Mouse (Mus musculus): ENCODE measurements at regions not wholly inside any gene's neighbourhood (a gene's known extent, or its start where the extent isn't known, plus 50 kb on each side); places are given as distances from the start of the nearest gene placed in this dataset.

DNA sequence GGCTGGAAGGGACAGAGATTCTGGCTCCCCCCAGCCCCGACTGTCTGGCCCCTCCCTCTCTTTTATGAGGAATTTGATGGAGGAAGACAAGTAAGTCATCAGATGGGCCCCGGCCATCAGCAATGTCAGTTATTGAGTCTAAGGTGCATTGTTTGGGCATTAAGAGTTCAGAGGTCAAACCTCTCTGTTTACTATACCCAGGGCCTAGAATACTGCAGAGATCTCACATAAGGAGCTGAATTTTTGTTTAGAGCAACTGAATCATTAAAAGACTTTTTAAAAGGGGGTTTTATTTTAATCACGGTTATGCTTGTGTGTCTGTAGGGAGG lies 353.1 kb upstream of the Jarid2 start:
- no peak for ATAC-seq (ENCODE audit: poor library complexity, severe bottlenecking)

DNA sequence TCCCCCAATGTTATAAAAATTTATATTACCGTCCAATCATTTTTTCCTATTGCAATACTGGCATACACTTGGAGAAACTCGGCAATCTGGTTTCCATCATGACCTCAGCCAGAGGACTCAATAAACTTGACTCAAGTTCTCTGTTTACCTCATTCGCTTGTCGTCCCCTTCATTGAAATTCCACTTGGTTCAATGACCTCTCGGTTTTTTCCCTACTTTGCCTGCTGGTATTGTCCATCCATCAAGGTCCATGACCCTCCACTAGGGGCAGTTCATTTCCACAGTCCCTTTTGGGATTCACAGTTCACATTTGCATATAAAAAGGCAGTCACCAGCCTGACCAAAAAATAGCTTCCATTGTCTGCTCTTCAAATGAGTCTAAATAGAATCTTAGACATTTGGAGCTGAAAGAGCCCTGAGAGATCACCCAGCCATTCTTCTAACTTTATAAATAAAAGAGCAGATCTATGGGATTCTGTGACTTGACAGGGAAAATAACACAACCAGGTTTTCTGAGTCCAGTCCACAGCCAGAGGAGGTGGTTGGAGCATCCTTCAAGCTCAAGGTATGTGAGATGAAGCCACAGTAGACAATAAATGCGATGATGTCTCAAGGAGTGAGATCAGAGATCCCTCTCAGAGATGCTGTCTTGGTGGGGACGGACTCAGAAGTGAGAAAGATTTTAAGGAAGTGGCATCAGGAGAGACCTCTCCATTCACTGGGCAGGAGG lies 347.4 kb upstream of the Jarid2 start:
- no peak for ATAC-seq (ENCODE audit: poor library complexity, severe bottlenecking)

DNA sequence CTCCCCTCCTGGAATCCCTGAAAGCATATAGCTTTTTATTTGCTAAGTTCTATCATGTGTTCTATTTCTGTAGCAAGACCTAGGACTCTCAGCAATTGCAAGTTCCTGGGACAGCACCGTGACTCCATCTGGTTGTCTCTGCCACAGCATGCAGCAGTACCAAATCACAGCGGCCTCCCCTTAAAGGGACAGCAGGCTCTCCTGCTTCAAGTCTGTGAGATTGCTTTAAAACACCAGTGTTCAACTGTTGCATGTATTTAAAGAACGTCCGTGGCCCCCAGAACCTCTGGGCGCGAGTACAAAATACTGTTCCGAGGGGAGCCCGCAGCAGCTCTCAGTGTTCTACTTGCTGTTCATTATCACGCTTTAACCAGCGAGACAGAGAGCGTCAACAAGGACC lies 346.0 kb upstream of the Jarid2 start:
- no peak for ATAC-seq (ENCODE audit: poor library complexity, severe bottlenecking)

DNA sequence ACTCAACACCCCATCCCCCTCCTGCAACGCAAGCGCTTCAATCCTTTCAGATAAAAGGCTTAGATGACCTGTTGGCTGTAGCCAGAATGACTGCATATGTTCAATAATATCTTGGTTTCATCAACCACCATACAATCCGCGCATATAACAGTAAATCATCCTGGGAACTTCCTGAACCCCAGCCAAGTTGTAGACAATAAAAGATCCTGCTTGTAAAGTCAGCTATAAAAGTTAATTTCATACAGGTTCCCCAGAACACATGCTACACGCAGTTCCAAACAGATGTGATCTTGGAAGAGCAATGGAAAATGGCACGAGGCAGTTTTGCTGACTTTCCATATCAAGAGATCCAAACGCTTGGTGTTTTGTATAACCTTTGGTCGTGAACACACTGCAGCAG lies 342.5 kb upstream of the Jarid2 start:
- ATAC-seq (ENCODE audit: poor library complexity, severe bottlenecking): no peak

DNA sequence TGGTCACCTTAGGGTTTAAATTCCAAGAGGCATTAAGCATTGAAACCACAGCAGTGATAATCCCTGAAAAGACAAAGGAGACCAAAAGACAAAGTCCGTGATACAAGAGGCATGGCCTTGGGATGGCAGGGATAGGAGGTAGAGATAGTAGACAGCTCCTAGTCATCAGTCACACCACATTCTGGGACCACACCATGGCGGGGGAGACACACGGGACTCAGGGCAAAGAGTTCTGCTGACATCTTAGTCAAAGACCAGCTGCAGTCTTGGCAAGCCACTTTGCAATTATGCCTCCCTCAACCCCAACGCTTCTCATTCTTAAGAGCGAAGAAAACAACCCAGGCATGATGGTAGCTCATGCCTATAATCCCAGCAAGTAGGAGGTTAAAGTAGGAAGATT lies 339.6 kb upstream of the Jarid2 start:
- no peak for ATAC-seq (ENCODE audit: poor library complexity, severe bottlenecking)

DNA sequence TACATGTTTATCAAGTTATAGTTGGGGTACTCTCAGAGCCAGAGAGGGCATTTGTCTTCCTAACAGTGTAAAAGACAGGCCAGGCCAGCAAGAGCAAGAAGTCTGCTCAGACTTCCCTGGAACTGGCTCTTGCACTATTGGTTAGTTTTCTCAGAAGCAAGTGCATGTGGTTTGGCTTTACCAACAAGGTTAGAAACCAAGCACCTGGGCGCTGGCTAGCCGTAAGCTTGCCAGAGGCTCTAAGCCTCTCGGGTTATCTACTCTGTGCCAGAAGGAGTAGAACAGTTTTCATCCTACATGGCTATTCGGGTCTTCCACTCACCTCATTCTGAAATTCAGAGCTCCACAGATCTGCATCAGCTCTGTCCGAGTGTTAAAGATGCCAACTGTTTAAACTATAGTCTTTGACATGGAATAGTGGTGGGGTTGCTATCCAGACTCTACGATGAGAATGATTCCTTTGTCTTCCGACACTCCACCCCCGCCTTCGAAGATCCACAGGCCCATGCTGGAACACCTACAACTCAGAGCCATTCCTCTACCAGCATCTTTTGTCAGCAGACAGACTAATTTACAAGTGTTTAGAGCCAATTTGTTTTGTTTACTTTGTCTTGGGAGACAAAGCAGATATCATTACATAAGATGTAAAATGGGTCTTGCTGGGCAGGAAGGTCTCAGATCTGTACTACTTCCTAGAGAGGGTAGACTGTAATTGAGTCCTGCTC lies 338.4 kb upstream of the Jarid2 start:
- no peak for ATAC-seq (ENCODE audit: poor library complexity, severe bottlenecking)

DNA sequence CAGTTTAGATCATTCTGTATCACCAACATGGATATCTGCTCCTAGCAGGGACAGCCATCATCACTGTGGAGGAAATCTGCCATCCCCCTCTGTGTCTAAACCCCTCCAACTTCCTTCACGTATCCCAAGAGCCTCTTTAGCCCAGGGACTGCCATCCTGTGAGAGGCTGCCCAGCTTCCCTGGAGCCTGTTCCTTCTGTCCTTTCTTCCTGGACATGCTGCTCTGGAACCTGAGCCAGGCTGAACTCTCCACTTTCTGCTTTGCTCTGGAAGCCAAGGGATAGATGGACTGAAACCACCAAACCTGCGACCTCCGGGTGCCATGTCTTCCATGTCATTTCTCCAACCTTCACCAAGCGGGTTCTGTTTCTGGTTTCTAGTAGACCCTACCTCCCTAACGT lies 335.3 kb upstream of the Jarid2 start:
- ATAC-seq (ENCODE audit: poor library complexity, severe bottlenecking): no peak

DNA sequence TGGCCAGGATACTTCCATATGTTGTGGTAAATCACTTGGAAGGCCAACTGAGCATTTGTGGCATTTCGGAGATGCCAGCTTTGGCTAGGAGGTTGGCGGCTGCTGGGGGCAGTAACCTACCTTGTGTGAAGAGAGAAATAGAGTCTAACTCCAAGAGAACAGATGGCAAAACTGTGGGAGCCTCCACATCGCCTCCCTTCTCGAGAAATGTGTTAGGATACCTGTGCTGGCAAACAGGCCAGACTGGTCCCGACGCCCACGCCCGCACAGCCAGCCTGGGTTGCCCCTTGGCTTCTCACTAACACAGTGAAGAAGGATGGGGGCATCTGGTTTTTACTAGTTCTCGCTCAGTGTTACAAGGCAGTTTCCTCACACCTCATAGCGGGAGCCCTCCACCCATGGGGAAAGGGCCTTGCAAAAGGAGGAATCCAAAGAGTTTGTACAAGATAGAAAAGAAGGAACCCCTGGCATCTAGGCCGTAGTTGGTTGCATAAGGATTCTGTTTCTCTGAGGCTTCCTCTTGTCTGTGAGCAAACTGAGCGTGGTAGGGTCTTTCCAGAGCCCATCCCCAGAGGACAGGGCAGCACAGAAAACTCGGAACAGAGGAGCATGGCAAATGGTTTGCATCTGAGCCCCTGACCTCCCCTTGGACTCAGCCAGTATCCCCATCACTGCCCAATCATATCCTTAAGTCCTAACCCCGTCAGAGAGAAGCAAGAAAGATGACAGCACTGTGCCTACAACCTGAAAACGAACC lies 330.5 kb upstream of the Jarid2 start:
- peak; percentile 77 for ATAC-seq (ENCODE audit: poor library complexity, severe bottlenecking)

DNA sequence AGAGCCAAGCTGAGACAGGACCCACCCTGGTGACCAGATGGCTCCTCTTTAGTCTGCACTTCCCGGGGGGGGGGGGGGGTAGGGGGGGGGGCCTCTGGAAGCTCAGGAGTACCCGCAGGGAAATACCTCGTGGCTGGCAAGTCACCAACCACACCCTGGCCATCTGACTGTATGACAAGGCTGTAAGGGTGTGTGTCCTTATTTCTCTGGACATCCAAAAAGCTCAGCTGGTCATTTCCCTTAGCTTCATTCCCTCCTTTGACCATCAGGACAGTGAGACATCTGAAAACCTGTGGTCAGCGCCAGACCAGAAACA lies 329.9 kb upstream of the Jarid2 start:
- no peak for ATAC-seq (ENCODE audit: poor library complexity, severe bottlenecking)

DNA sequence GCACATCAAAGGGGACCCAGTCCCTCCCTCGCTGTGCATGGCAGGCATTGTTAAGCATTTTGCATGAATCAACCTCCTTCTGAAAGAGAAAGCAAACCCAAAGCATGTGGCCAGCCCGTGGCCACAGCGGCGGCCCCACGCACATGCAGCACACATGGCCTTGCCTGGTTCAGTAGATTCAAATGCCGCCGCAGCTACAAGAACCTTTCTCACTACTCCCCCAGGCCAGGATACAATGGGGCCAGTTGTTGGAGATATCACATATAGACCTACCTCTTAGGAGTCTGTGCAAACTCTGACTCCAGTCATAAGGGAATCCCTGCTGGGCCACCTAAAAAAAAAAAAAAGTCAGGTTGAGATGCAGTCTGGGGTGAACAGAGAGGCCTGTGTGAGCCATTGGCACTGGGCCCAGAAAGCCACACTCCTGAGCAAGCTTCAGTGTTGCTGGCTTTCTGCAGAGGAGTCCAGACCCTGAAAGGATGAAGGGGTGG lies 329.4 kb upstream of the Jarid2 start:
- no peak for ATAC-seq (ENCODE audit: poor library complexity, severe bottlenecking)

DNA sequence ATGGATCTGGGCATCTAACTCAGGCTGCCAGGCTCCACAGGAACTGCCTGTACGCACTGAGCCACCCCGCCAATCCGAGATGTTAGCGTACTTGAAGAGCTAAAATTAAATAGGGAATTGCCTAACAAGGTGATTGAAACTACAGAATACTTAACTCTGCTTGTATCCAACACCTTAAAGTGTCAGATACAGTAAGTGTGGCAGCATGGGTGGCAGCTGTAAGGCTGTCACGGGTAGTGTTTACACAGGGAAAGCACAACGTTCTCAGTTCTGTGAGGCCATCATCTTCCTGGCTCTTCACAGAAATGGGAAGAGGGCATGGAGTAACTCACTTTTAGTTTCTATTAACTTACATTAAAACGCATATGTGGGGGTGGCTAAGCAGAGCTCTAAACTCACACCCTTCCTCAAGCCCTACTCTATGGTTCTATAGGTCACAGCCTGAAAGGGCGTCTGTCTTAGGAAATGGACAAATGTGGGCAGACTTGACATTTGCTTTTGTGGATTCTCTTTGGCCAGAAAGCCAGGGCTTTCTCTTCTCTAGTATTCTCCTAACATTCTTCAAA lies 325.2 kb upstream of the Jarid2 start:
- ATAC-seq (ENCODE audit: poor library complexity, severe bottlenecking): peak; percentile 77

DNA sequence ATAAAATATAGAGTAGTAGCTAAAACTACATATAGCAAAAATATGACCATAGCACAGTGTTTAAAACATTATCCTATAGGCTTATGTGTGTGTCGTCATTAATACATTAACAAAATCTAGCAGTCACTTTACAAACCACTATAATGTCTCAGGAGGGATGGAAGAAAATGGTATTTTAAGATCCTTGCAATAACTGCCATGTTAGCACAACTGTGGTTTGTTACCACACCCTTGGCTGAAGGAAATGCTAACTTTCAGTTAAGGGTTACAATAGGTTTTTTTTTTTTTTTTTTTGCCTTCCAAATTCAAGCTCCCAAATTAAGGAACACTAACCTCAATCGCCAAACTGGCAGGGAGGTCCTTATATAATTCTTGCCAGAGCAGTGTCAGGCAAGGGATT lies 322.0 kb upstream of the Jarid2 start:
- ATAC-seq (ENCODE audit: poor library complexity, severe bottlenecking): no peak

DNA sequence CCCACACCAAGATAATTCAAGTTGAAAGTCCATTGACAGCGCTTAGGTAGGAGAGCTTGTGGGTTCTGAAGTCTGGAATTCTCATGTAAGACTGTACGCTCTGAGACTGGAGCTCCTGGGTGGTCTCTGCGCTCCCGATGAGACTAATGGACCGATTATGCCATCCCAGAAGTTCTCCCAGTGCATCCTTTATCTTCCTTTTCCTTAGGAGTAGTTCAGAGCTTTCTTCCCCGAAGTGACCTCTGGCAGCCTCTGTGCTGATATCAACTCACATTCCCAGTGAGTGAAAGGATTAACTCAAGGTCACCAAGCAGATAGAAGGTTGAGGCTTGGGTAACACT lies 320.7 kb upstream of the Jarid2 start:
- no peak for ATAC-seq (ENCODE audit: poor library complexity, severe bottlenecking)

DNA sequence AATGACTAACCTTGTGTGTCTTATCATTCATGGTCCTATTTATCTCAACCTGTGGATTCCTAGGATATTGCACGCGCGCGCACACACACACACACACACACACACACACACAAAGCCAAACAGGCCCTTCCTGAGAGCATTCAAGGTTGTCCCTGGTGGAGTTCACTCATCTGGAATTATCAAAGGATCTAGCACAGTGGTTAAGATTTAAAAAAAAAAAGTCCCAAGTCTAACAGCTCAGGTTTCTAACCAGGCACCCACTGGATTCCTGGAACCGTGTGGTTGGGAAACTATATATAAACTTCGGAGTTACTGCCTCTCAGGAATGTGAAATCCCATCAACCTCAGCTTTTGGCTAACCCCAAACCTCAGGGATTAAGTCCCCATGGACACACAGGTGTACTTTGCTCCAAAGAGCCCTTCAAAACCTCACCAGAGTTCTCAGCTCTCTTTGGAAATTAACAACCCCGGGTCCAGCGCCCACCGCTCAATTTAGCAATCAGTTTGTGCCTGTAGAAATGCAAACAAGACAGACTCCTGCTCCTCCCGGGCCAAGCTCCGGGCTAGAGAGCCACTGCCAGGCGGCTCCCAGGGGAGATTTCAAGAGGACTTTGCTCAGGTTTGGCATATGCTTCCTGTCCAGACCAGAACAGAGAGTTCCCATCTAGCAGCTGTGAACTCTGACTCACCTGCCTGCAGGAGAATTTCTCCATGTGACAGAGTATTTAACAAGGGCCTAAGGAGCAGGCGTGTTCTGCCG lies 320.1 kb upstream of the Jarid2 start:
- ATAC-seq (ENCODE audit: poor library complexity, severe bottlenecking): no peak

DNA sequence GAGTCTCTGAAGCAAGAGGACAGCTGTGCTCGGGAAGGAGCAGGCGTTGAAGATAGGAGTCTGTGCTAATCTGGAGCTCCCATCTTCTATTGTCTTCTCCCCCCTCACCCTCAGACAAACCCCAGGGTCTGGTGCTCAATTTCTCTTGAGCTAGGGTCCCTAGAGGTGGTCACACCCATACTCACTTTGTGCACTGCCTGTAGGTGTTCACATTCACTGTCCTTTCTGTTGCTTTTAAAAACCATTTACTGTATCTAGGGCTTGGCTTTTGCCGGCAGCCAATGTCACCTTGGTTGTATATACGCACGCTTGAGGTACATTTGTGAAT lies 319.6 kb upstream of the Jarid2 start:
- no peak for ATAC-seq (ENCODE audit: poor library complexity, severe bottlenecking)

DNA sequence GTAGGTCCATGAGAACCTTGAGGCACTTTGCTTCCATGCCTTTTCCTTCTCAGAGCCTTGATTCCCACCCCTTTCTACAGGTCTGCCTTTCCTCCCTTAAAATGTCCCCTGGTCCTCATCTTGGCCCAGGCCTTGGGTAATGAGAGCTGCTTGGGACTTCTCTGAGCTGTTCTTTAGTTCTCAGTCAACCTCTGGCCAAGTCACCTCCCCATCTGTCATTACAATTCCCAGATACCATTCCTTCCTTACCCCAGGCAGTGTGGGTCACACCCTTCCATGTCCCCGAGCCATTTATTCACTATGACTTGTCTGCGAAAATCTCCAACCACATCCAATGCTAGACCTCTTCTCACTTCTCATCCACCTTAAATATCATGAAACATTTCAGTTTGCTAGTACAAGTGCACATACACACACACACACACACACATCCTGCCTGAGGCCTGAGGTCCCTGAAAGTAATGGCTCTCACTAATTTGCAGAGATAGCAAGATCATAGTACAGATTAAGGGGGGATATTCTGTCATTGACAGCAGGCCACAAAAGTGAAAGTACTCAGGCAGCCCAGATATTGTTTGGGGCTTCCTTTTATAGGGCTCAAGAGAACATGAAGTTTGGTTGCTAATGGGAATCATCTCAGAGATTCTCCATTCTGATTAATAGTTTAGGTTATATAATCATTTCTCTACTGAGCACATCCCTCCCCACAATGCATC lies 317.3 kb upstream of the Jarid2 start:
- ATAC-seq (ENCODE audit: poor library complexity, severe bottlenecking): no peak

DNA sequence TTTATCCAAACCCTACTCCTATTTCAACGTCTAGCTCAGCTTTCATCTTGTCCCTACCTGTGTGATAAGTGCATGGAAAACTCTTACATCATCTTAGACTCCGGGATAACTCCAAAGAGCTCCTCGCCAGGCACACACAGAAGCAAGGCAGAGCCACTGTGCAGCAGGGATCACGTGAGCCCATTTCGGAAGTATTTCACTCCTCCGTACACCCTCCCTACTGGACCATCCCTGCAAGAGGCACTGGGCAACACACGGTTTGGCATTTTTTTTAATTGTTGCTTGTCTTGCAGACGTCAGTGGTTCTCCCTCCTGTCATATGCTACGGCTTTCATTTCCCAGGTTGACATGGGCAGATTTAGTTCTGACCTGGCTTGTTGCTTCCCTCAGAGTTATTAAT lies 316.0 kb upstream of the Jarid2 start:
- ATAC-seq (ENCODE audit: poor library complexity, severe bottlenecking): no peak

DNA sequence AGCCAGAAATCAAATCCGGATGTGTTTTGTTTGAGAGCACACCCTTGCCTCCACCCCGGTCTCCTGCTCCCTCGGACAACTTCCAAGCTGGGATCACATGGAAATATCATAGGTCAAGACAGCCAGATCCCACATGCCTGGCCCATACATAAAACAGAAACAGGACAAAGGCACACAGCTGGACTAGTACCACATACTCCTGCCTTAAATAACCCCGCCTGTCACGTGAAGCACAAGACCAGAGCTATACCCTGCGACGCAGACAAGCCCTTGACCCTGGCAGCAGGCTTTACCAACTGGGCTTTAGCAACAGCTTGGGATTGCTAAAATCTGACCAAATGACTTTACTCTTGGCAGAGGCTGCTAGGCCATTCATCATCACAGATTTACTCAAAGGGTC lies 313.3 kb upstream of the Jarid2 start:
- no peak for ATAC-seq (ENCODE audit: poor library complexity, severe bottlenecking)

DNA sequence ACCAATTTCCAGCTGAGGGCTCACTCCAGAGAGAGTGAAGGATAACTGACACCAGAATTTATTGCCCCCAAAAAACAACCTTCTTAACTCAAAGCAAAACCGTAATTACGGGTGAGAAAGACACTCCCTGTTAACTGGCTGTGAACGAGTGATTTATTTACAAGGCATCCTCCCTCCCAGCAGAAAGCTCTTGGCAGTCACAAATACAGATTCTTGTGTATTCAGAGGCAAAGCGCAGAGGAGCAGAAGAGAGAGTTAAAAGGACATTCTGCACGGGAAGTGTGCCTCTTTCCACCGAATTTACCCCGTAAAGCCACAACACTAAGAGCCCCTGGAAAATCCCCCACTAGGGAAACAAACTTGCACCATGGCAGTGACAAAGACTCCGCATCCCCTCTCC lies 312.3 kb upstream of the Jarid2 start:
- no peak for ATAC-seq (ENCODE audit: poor library complexity, severe bottlenecking)

DNA sequence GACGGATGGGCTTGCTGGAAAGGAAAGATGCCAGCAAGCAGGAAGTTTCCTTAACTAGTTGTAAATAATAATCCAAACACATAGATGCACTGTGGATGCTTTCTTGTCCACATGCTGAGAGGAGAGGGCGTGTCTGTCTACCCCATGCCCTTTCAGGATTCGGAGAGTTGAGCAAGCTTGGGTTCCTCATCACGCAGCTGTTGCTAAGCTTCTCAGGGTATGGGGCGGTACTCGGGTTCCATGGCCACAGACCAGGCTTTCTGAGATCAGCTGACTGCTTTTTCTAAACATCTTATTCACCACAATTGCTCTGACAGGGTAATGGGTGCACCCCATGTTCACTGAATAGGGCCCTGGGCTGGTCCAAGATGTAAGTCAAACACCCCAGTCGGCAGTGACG lies 310.2 kb upstream of the Jarid2 start:
- ATAC-seq (ENCODE audit: poor library complexity, severe bottlenecking): peak; percentile 91
